Mouse (Mus musculus): Measurements from ENCODE around the gene Hspb1. TPM values are rescaled to one million over a fixed set of nuclear protein-coding genes. Genes with fewer than 3 reads are reported as not detected.
A peak's percentile ranks its signal among the peaks of the same experiment; 100 is the strongest.

The Hspb1 gene
- polyA plus RNA-seq, 1 experiment, result 233 TPM

DNA sequence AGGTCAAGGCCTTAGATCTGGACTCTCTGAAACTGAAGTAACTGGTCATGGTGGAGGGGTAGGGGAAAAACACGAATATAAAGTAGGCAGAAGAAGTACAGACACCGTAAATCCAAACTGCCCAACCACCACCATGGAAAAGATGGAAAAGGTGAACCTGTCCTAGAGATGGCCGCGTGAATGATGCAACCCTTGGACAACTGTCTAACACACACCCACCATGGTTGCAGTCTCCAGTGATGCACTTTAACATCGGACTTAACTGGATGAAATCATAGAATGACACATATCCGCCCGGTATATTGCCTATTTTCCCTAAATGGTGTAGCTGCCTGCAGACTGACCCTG is 47.4 kb downstream of the Hspb1 start:
- peak overlapping the region; percentile 40 for H3K4me3 ChIP-seq (ENCODE audit: insufficient read depth, low read depth, low read length)
- H3K4me1 ChIP-seq (ENCODE audit: control insufficient read depth, insufficient read depth, insufficient read length, low read length), result no peaks in the 10 kb centered on the region; the same call in 1 of the 2 replicates
- peak overlapping the region; percentile 87 for H3K27ac ChIP-seq (replicated peaks; ENCODE audit: low read depth, low read length)

DNA sequence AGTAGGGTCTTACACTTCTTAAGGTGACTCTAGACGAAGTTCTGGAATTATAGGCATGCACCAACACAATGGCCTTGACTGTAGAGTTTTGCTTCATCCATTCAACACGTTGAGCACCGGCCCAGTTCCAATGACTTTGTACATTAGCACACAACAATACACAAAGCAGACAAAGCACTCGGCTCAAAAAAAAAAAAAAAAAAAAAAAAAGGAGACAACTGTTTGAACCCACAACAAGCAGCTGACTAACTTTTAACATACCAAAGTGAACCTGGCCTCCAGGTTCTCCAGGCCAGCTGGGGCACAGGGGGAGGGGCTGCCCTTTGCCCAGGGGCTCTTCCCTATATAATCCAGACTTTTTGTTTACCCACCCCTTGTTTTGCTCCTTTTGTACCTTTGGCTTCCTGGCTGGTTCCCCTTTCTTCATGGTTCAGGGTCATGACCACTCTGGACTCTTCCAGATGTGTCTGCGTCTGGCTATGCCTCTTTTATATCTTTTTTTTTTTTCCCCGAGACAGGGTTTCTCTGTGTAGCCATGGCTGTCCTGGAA is 48.0 kb downstream of the Hspb1 start:
- Histone ChIP-seq H3K4me3 (ENCODE audit: insufficient read depth, low read depth, low read length) (no peak overlapping the region), H3K27ac (replicated peaks; ENCODE audit: low read depth, low read length) (peak overlapping the region; percentile 87; the same call in 1 of the 2 replicates), H3K4me1 (ENCODE audit: control insufficient read depth, insufficient read depth, insufficient read length, low read length) (no peaks in the 10 kb centered on the region; the same call in 1 of the 2 replicates)

Other genes starting within 250 kb of the Hspb1 start
- gene Por, start 217.9 kb upstream of the Hspb1 start, polyA plus RNA-seq (2012; ENCODE audit: insufficient read depth, insufficient read length, missing spikeins), result 138 and 156 TPM in 2 replicates
- gene Tmem120a, start 143.5 kb upstream of the Hspb1 start, polyA plus RNA-seq (2012; ENCODE audit: insufficient read depth, insufficient read length, missing spikeins), result 131 and 304 TPM in 2 replicates
- gene Styxl1, start 109.5 kb upstream of the Hspb1 start, polyA plus RNA-seq (2012; ENCODE audit: insufficient read depth, insufficient read length, missing spikeins), result not detected in 2 replicates
- gene Mdh2, start 109.4 kb upstream of the Hspb1 start, polyA plus RNA-seq (2012; ENCODE audit: insufficient read depth, insufficient read length, missing spikeins), result 1,985 and 2,008 TPM in 2 replicates
- not detected in 2 replicates for gene Srrm3, start 81.0 kb upstream of the Hspb1 start, polyA plus RNA-seq (2012; ENCODE audit: insufficient read depth, insufficient read length, missing spikeins)
- gene Ywhag, start 46.7 kb downstream of the Hspb1 start, polyA plus RNA-seq (2012; ENCODE audit: insufficient read depth, insufficient read length, missing spikeins), result 499 and 545 TPM in 2 replicates
- 2.9 and 6.7 TPM in 2 replicates for gene Ssc4d, start 86.6 kb downstream of the Hspb1 start, polyA plus RNA-seq (2012; ENCODE audit: insufficient read depth, insufficient read length, missing spikeins)
- not detected in 2 replicates for gene Zp3, start 92.2 kb downstream of the Hspb1 start, polyA plus RNA-seq (2012; ENCODE audit: insufficient read depth, insufficient read length, missing spikeins)
- gene Dtx2, start 106.9 kb downstream of the Hspb1 start, polyA plus RNA-seq (2012; ENCODE audit: insufficient read depth, insufficient read length, missing spikeins), result 16.2 and 18.3 TPM in 2 replicates
- gene Upk3b, start 150.6 kb downstream of the Hspb1 start, polyA plus RNA-seq (2012; ENCODE audit: insufficient read depth, insufficient read length, missing spikeins), result not detected in 2 replicates
- gene Upk3bl, start 166.6 kb downstream of the Hspb1 start, polyA plus RNA-seq (2012; ENCODE audit: insufficient read depth, insufficient read length, missing spikeins), result not detected in 2 replicates
- gene Rasa4, start 196.0 kb downstream of the Hspb1 start, polyA plus RNA-seq (2012; ENCODE audit: insufficient read depth, insufficient read length, missing spikeins), result 4.6 and 5.0 TPM in 2 replicates
- gene Polr2j, start 228.7 kb downstream of the Hspb1 start, polyA plus RNA-seq (2012; ENCODE audit: insufficient read depth, insufficient read length, missing spikeins), result 85.8 and 91.5 TPM in 2 replicates
- gene Lrwd1, start 248.2 kb downstream of the Hspb1 start, polyA plus RNA-seq (2012; ENCODE audit: insufficient read depth, insufficient read length, missing spikeins), result 1.9 and 4.2 TPM in 2 replicates
- gene Alkbh4, start 248.2 kb downstream of the Hspb1 start, polyA plus RNA-seq (2012; ENCODE audit: insufficient read depth, insufficient read length, missing spikeins), result 3.8 and 4.3 TPM in 2 replicates

All from brown adipose tissue, adult 24 weeks (tissue).